Mouse (Mus musculus) liver, embryonic 13.5 days (tissue): Measurements from ENCODE around the gene Rnf187. TPM values are rescaled to one million over a fixed set of nuclear protein-coding genes. Genes with fewer than 3 reads are reported as not detected.
A peak's percentile ranks its signal among the peaks of the same experiment; 100 is the strongest.

Experiments used
- ATAC-seq: fragments of 200-750 bp; cut with Nextera tagmentation; 2 replicates; pipeline ENCODE4 v1.8.0; 2017; ENCODE audit warnings: low read depth, mild to moderate bottlenecking, moderate number of reproducible peaks, moderate library complexity
- DNase-seq: peaks from one replicate; pipeline ENCODE4 v3.0.0; 2022
- H3K27ac ChIP-seq: fragments of 300-500 bp; sonication (generic); 2 replicates; pipeline ENCODE4 v1.5.1; 2015; ENCODE audit warnings: moderate library complexity, mild to moderate bottlenecking, inconsistent platforms
- H3K27me3 ChIP-seq: fragments of 300-500 bp; sonication (generic); 2 replicates; pipeline ENCODE4 v1.6.1; 2015; ENCODE audit warnings: mild to moderate bottlenecking, inconsistent platforms
- H3K36me3 ChIP-seq: fragments of 300-500 bp; sonication (generic); 2 replicates; pipeline ENCODE4 v1.6.1; 2015; ENCODE audit warnings: mild to moderate bottlenecking, inconsistent platforms
- H3K4me1 ChIP-seq: fragments of 300-500 bp; sonication (generic); replicated peaks from 2 replicates; pipeline ENCODE4 v1.6.1; 2015; ENCODE audit warnings: inconsistent platforms
- H3K4me2 ChIP-seq: fragments of 300-500 bp; sonication (generic); 2 replicates; pipeline ENCODE4 v1.6.1; 2015; ENCODE audit warnings: inconsistent platforms, mild to moderate bottlenecking, moderate library complexity
- H3K4me3 ChIP-seq: fragments of 300-500 bp; sonication (generic); replicated peaks from 2 replicates; pipeline ENCODE4 v1.5.1; 2015; ENCODE audit warnings: mild to moderate bottlenecking, inconsistent platforms
- H3K9ac ChIP-seq: fragments of 300-500 bp; sonication (generic); 2 replicates; pipeline ENCODE4 v1.6.1; 2015; ENCODE audit warnings: mild to moderate bottlenecking, inconsistent platforms
- H3K9me3 ChIP-seq: fragments of 300-500 bp; sonication (generic); replicated peaks from 2 replicates; pipeline ENCODE4 v1.6.1; 2016; ENCODE audit warnings: inconsistent platforms
- WGBS: fragments of 180-500 bp; shearing (Covaris S2); methylation state at CpG from one replicate; pipeline ENCODE4 v1.1.7; 2015; ENCODE audit not compliant: insufficient replicate concordance; 5-methylcytosine and 5-hydroxymethylcytosine counted together
- polyA plus RNA-seq: library from polyadenylated mRNA; unstranded; fragments of >200 nt; fragmentation: Nextera tagmentation; extraction: Ambion mirVana; gene quantifications from 2 replicates; pipeline ENCODE4 v1.2.1, GENCODE M21; 2015

Rnf187 gene
- polyA plus RNA-seq, 1 experiment from 2014 or later: 130 TPM

DNA sequence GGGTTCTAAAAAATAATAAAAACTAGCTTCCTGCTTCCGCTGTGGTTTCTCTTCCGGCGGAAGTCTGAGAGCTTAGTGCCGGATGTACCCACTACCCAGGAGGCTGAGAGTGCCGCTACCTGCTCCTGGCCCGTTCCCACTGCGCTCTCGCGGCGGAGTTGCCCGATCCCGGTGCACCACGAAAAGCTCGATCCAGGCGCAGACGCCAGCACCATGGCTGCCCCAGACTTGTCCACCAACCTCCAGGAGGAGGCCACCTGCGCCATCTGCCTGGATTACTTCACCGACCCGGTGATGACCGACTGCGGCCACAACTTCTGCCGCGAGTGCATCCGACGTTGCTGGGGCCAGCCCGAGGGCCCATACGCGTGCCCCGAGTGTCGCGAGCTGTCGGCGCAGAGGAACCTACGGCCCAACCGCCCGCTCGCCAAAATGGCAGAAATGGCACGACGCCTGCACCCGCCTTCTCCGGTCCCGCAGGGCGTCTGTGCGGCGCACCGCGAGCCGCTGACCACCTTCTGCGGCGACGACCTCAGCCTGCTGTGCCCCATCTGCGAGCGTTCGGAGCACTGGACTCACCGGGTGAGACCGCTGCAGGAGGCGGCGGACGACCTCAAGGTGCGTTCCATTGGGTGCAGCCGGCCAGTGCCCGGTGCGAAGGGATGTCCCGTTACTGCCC is 39.5 kb upstream of the Rnf187 start, which contains the start of gene Trim11:
Gene Trim11 (plus strand): TSS at position 67 of the 679 bp plus-strand sequence.
- Histone ChIP-seq H3K4me2 (peak within 1 kb of the TSS; percentile 88), H3K9me3 (no peaks in the 10 kb centered on the region), H3K36me3 (peaks cover 24% of the 10 kb centered on the region), H3K4me1 (peaks cover 68% of the 10 kb centered on the region), H3K9ac (peak within 1 kb of the TSS; percentile 95), H3K27ac (peak within 1 kb of the TSS; percentile 87), H3K4me3 (peak within 1 kb of the TSS; percentile 95), H3K27me3 (no peaks in the 10 kb centered on the region)
- no peak for DNase-seq
- under 1% methylated on average over 64 of the region's 64 CpGs for WGBS
- ATAC-seq: peak; percentile 64

DNA sequence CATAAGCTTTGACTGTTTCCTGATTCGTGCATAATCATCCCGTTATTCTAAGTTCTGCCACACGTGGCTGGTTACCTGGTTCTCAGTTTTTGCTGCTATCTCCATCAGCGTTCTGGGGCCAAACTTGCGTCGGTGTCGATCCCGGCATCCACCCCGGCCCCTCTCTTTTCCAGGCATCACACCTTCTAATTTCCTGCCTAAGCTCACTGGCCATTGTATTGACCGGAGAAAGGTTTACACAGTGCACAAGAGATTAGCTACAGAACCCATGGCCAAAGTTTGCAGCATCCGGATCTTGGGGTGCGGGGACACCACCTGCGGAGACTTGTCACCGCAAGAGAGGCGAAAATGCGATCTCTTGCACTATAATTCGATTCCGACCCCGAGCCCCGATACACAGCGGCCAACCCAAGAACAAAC is 38.9 kb upstream of the Rnf187 start:
- ATAC-seq (peak; percentile 24), DNase-seq (no peak)
- Histone ChIP-seq H3K4me1 (peaks cover 68% of the 10 kb centered on the region), H3K27ac (peak overlapping the region; percentile 87), H3K9ac (peak overlapping the region; percentile 95), H3K36me3 (peaks cover 19% of the 10 kb centered on the region), H3K4me2 (peak overlapping the region; percentile 88), H3K27me3 (no peaks in the 10 kb centered on the region), H3K9me3 (no peaks in the 10 kb centered on the region), H3K4me3 (peak overlapping the region; percentile 95)
- WGBS: under 1% methylated on average over 21 of the region's 21 CpGs

DNA sequence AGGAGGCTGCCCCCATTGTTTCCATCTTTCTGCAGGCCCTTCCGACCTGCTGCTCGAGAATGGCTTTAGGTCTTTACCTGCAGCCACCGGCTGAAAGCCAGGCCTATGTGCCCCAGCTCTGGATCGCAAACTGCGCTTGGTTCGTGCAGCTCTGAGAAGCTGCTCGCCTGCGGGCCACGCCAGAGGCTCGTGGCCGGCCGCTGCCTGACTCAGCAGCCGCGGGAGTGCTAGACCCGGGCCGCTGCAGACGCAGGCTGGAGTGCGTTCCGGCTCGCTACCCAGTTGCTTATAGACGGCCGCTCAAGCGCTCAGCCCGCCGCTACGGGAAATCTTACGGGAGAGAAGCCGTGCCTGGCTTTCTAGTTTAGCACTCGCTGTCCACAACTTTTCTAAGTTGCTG is 38.4 kb upstream of the Rnf187 start:
- ATAC-seq (peak; percentile 62), DNase-seq (peak; percentile 54)
- H3K27ac ChIP-seq: peak overlapping the region; percentile 87
- peaks cover 65% of the 10 kb centered on the region for H3K4me1 ChIP-seq
- WGBS: under 1% methylated on average over 29 of the region's 29 CpGs
- peaks cover 17% of the 10 kb centered on the region for H3K36me3 ChIP-seq
- H3K4me2 ChIP-seq: peak overlapping the region; percentile 88
- H3K9ac ChIP-seq: peak overlapping the region; percentile 95
- no peaks in the 10 kb centered on the region for H3K9me3 ChIP-seq
- peak overlapping the region; percentile 95 for H3K4me3 ChIP-seq
- H3K27me3 ChIP-seq: no peaks in the 10 kb centered on the region

DNA sequence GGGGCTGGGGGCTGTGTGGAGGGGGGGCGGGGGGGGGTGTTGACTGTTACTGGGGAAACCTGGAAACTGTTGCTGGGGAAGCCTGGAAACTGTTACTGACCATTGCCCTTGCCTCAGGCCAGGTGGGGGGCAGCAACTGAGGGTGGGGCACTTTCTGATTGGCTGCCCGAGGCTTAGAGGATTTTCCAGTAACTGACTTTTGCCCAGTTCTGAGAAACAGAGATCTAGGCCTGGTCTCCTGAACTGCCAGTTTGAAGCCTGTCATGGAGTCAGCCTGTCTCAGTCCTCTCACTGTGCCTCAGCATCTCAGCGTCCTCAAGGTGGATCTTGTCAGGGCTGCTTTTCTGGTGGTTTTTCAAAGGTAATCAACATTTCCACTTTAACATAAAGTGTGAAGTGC is 35.7 kb upstream of the Rnf187 start:
- H3K27me3 ChIP-seq: no peaks in the 10 kb centered on the region
- H3K27ac ChIP-seq: no peak overlapping the region
- peaks cover 26% of the 10 kb centered on the region for H3K36me3 ChIP-seq
- ATAC-seq (no peak), DNase-seq (no peak)
- no peak overlapping the region for H3K9ac ChIP-seq
- WGBS: 58% methylated on average over 3 of the region's 3 CpGs
- H3K9me3 ChIP-seq: no peaks in the 10 kb centered on the region
- peaks cover 41% of the 10 kb centered on the region for H3K4me1 ChIP-seq
- no peak overlapping the region for H3K4me2 ChIP-seq
- no peak overlapping the region for H3K4me3 ChIP-seq

DNA sequence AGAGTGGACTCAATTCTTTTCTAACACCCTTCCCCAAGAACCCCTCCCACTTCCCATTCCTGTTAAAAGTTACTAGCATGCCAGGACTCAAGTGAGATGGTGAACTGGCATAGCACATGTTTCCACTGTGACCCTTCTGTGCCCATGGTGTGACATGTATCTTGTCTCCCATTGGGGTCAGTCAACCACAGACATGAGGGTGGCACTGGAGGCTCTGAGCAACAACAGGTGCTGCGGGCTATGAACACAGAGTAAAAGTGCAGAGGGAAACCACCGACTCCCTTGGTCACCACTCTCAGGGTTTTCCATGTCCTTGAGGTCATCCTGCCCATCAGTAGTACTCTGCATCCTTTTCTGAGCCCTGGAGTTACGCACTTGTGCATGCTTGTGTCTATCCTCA is 33.1 kb upstream of the Rnf187 start:
- Histone ChIP-seq H3K27ac (no peak overlapping the region), H3K4me3 (no peak overlapping the region), H3K27me3 (no peaks in the 10 kb centered on the region), H3K4me1 (peaks cover 36% of the 10 kb centered on the region), H3K36me3 (peaks cover 29% of the 10 kb centered on the region), H3K9me3 (no peaks in the 10 kb centered on the region), H3K9ac (no peak overlapping the region), H3K4me2 (no peak overlapping the region)
- WGBS: 91% methylated on average over 3 of the region's 3 CpGs
- ATAC-seq: no peak
- no peak for DNase-seq

DNA sequence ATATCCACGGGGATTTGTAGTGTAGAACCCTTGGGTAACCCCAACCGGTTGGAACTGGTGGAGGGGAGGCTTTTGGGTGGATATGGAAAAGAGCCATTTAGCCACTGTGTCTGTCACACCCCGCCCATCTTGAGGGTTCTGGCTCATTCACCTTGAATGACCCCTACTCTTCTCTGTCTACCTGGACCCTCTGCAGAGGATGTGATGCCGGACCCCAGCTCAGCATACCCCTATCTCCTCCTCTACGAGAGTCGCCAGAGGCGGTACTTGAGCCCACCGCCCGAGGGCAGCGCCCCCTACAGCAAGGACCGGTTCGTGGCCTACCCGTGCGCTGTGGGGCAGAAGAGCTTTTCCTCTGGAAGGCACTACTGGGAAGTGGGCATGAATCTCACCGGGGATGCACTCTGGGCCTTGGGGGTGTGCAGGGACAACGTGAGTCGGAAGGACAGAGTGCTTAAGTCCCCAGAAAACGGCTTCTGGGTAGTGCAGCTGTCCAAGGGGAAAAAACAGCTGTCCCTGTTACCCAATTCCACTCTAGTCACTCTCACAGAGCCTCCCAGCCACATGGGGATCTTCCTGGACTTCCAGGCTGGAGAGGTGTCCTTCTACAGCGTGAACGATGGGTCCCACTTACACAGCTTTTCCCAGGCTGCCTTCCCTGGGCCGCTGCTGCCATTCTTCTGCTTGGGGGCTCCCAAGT is 32.3 kb upstream of the Rnf187 start:
- DNase-seq (no peak), ATAC-seq (no peak)
- peaks cover 29% of the 10 kb centered on the region for H3K36me3 ChIP-seq
- no peak overlapping the region for H3K9ac ChIP-seq
- no peaks in the 10 kb centered on the region for H3K27me3 ChIP-seq
- H3K9me3 ChIP-seq: no peaks in the 10 kb centered on the region
- WGBS: 80% methylated on average over 21 of the region's 21 CpGs
- peaks cover 40% of the 10 kb centered on the region for H3K4me1 ChIP-seq
- H3K4me2 ChIP-seq: no peak overlapping the region
- no peak overlapping the region for H3K4me3 ChIP-seq
- no peak overlapping the region for H3K27ac ChIP-seq

DNA sequence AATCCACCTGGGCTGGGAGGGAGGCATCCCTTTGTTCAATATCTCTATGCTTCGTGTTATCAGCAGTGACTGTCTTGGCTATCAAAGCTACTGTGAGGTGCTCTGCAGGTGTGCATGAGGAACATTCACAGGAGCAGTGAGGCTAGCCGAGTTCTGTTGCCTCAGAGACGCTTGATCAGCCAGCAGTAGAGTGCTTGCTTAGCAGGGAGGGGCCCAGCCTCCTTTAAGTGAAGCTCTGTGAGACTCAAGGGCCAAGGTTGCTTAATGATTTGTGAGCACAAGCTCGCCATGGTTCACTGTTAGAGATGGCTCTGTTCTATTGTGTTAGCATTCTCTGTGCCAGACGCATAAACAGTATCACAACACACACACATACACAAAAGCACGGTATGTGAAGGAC is 30.9 kb upstream of the Rnf187 start:
- H3K4me1 ChIP-seq: peaks cover 42% of the 10 kb centered on the region

GRCm38 (mm10) chr11:58969027-58969426 is 30.3 kb upstream of the Rnf187 start:
- H3K9ac ChIP-seq: no peak overlapping the region
- WGBS: 77% methylated on average over 8 of the region's 8 CpGs
- H3K4me2 ChIP-seq: no peak overlapping the region
- H3K27me3 ChIP-seq: peaks cover 3% of the 10 kb centered on the region; the same call in 1 of the 2 replicates
- DNase-seq: no peak
- H3K27ac ChIP-seq: no peak overlapping the region
- ATAC-seq: no peak
- H3K4me3 ChIP-seq: no peak overlapping the region
- peaks cover 26% of the 10 kb centered on the region for H3K36me3 ChIP-seq
- peaks cover 37% of the 10 kb centered on the region for H3K4me1 ChIP-seq
- H3K9me3 ChIP-seq: no peaks in the 10 kb centered on the region

More for the DNA sequence above, 30.9 kb upstream of the Rnf187 start:
- DNase-seq (no peak), ATAC-seq (no peak)
- 65% methylated on average over 6 of the region's 6 CpGs for WGBS
- Histone ChIP-seq H3K4me3 (no peak overlapping the region), H3K27ac (no peak overlapping the region), H3K36me3 (peaks cover 29% of the 10 kb centered on the region), H3K27me3 (no peaks in the 10 kb centered on the region), H3K4me2 (no peak overlapping the region), H3K9me3 (no peaks in the 10 kb centered on the region), H3K9ac (no peak overlapping the region)

DNA sequence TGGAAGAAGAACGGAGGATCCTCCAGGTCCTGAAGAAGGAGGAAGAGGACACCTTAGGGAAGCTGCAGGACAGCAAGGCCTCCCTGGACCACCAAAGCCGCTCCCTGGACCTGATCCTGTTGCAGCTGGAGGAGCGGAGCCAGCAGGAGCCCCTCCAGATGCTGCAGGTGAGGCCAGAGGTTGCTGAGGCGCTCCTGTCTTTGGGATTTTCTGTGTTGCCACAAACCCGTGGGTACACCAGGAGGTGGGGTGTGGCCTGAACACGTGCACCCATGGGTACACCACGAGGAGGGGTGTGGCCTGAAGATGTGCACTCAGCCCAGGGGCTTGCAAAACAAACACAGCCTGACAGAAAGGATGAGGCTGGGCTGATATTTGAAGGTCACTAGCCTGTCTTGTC is 29.8 kb upstream of the Rnf187 start:
- WGBS: 60% methylated on average over 7 of the region's 7 CpGs
- H3K4me2 ChIP-seq: no peak overlapping the region
- no peak for ATAC-seq

DNA sequence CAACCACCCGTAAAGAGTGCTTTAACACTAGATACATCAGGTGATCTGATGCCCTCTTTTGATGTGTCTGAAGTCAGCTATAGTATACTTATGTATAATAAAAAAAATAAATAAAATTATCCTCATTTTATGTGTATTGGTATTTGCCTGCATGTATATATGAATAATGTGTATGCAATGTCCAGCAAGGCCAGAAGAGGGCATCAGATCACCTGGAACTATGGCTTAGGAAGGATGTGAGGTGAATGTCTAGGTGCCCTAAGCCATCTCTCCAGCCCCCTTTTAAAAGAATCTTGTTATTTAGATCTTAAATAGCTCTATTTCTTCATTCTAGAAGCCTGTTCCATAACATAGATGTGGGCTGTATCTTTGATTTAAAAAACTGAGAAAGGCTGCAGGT is 28.6 kb upstream of the Rnf187 start:
- H3K4me2 ChIP-seq: no peak overlapping the region
- ATAC-seq (no peak), DNase-seq (no peak)
- peaks cover 20% of the 10 kb centered on the region for H3K27me3 ChIP-seq
- no peaks in the 10 kb centered on the region for H3K9me3 ChIP-seq
- no peak overlapping the region for H3K4me3 ChIP-seq
- H3K36me3 ChIP-seq: peaks cover 26% of the 10 kb centered on the region
- H3K27ac ChIP-seq: no peak overlapping the region
- WGBS: 88% methylated on average over 1 of the region's 1 CpGs
- peaks cover 44% of the 10 kb centered on the region for H3K4me1 ChIP-seq
- H3K9ac ChIP-seq: no peak overlapping the region

More for the DNA sequence above, 29.8 kb upstream of the Rnf187 start:
- H3K27ac ChIP-seq: no peak overlapping the region
- H3K36me3 ChIP-seq: peaks cover 26% of the 10 kb centered on the region
- DNase-seq: no peak
- no peaks in the 10 kb centered on the region for H3K9me3 ChIP-seq
- H3K9ac ChIP-seq: no peak overlapping the region
- no peak overlapping the region for H3K4me3 ChIP-seq
- peaks cover 8% of the 10 kb centered on the region for H3K27me3 ChIP-seq
- peaks cover 39% of the 10 kb centered on the region for H3K4me1 ChIP-seq

- ATAC-seq: peak; percentile 30; the same call in 1 of the 2 replicates
Measured at GRCm38 (mm10) chr11:58965001-58965760, 26.5 kb upstream of the Rnf187 start.

More at GRCm38 (mm10) chr11:58965001-58965760, 26.5 kb upstream of the Rnf187 start:
- 0 out of 2 replicates have a peak overlapping the region, but pooled peaks have one; percentile 11 for H3K4me2 ChIP-seq
- H3K4me1 ChIP-seq: peaks cover 49% of the 10 kb centered on the region
- 0 out of 2 replicates have a peak overlapping the region, but pooled peaks have one; percentile 18 for H3K27ac ChIP-seq
- peaks cover 35% of the 10 kb centered on the region for H3K27me3 ChIP-seq
- H3K4me3 ChIP-seq: no peak overlapping the region
- peaks cover 5% of the 10 kb centered on the region; the same call in 1 of the 2 replicates for H3K36me3 ChIP-seq
- no peak for DNase-seq
- H3K9me3 ChIP-seq: peaks cover 10% of the 10 kb centered on the region
- no peak overlapping the region for H3K9ac ChIP-seq
- 39% methylated on average over 12 of the region's 12 CpGs for WGBS
